Mouse (Mus musculus) testis, adult 2 months (tissue): ENCODE data around the gene Gm20388. TPM values are rescaled to one million over a fixed set of nuclear protein-coding genes. Genes with fewer than 3 reads are reported as not detected.
A peak's percentile ranks its signal among the peaks of the same experiment; 100 is the strongest.

ENCODE experiments used
- H3K27ac ChIP-seq: fragments of 200-500 bp; 2 replicates; pipeline ENCODE4 v1.5.1; 2012; ENCODE audit warnings: low read depth, low read length; ENCODE audit not compliant: control insufficient read depth, insufficient read depth
- H3K27me3 ChIP-seq: fragments of 200-500 bp; 2 replicates; pipeline ENCODE4 v1.6.1; 2012; ENCODE audit warnings: mild to moderate bottlenecking, low read length, moderate library complexity; ENCODE audit not compliant: control insufficient read depth, insufficient read depth
- H3K36me3 ChIP-seq: fragments of 200-500 bp; 2 replicates; pipeline ENCODE4 v1.6.1; 2012; ENCODE audit warnings: mild to moderate bottlenecking, low read length; ENCODE audit not compliant: control insufficient read depth, insufficient read depth
- H3K4me1 ChIP-seq: fragments of 200-500 bp; 2 replicates; pipeline ENCODE4 v1.6.1; 2012; ENCODE audit warnings: low read length; ENCODE audit not compliant: control insufficient read depth, insufficient read depth
- H3K4me3 ChIP-seq: fragments of 200-500 bp; 2 replicates; pipeline ENCODE4 v1.5.1; 2012; ENCODE audit warnings: low read depth, mild to moderate bottlenecking, low read length, moderate library complexity, mixed read lengths; ENCODE audit not compliant: control insufficient read depth
- CTCF ChIP-seq: fragments of 200-500 bp; IDR thresholded peaks from 2 replicates; pipeline ENCODE4 v1.5.1; 2012; ENCODE audit warnings: low read depth, mild to moderate bottlenecking, inconsistent platforms, low read length, moderate library complexity; ENCODE audit not compliant: control insufficient read depth, insufficient read depth, insufficient replicate concordance
- POLR2A ChIP-seq: fragments of 200-500 bp; IDR thresholded peaks from 2 replicates; pipeline ENCODE4 v1.6.1; 2012; ENCODE audit warnings: low read depth, mild to moderate bottlenecking, inconsistent platforms, low read length, moderate library complexity; ENCODE audit not compliant: control insufficient read depth
- polyA plus RNA-seq: library from polyadenylated mRNA; depleted of rRNA; stranded (reverse); fragments of >200 nt; gene quantifications from 2 replicates; pipeline ENCODE4 v1.2.3, GENCODE M21; 2012

Gene Gm20388
- polyA plus RNA-seq, 1 experiment = 5.6 TPM

- TF ChIP-seq CTCF (peak; percentile 27; the same call in 1 of the 2 replicates), POLR2A (peak; percentile 83)
- H3K27ac ChIP-seq = peak within 1 kb of the TSS; percentile 85
- no peaks in the 10 kb centered on the region for H3K27me3 ChIP-seq
- H3K4me1 ChIP-seq = peaks cover 8% of the 10 kb centered on the region
- peak within 1 kb of the TSS; percentile 87 for H3K4me3 ChIP-seq
- H3K36me3 ChIP-seq = no peaks in the 10 kb centered on the region
Observed at GRCm38 (mm10) chr8:123373403-123374238, 3463.0 kb downstream of the Gm20388 start, which contains the start of gene Tcf25. Tcf25 (plus strand) TSS chr8:123373753.

GRCm38 (mm10) chr8:123374239-123374578 is 3463.6 kb downstream of the Gm20388 start:
- peak overlapping the region; percentile 87 for H3K4me3 ChIP-seq
- no peaks in the 10 kb centered on the region for H3K27me3 ChIP-seq
- peak overlapping the region; percentile 37; the same call in 1 of the 2 replicates for H3K27ac ChIP-seq
- H3K36me3 ChIP-seq = no peaks in the 10 kb centered on the region
- H3K4me1 ChIP-seq = peaks cover 8% of the 10 kb centered on the region
- peak; percentile 69; the same call in 1 of the 2 replicates for TF ChIP-seq POLR2A
- no peak for TF ChIP-seq CTCF

DNA sequence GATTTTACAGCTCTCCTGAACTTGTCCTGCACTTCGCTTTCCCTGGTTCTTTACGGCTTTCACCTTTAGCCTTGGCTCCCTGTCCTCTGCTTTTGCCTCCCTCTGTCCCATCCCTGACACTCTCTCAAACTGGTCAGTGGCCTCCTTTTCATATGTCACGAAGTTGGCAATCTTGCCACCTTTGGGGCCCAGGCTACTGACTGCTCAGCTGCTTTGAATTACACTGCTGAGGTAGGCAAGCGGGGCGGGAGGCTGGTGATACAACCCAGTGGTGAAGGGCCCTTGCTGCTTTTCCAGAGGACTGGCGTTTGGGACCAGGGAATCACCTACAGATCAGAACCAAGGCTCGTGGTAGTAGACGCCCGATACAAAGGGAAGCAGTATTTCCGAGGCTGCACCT is 3465.1 kb downstream of the Gm20388 start:
- Histone ChIP-seq H3K4me1 (peaks cover 8% of the 10 kb centered on the region), H3K27me3 (no peaks in the 10 kb centered on the region), H3K36me3 (no peaks in the 10 kb centered on the region), H3K4me3 (no peak overlapping the region), H3K27ac (no peak overlapping the region)
- TF ChIP-seq CTCF (no peak), POLR2A (no peak)

- peaks cover 8% of the 10 kb centered on the region for H3K4me1 ChIP-seq
- no peaks in the 10 kb centered on the region for H3K27me3 ChIP-seq
- TF ChIP-seq CTCF (no peak), POLR2A (no peak)
- H3K36me3 ChIP-seq = no peaks in the 10 kb centered on the region
- H3K27ac ChIP-seq = no peak overlapping the region
- H3K4me3 ChIP-seq = no peak overlapping the region
Observed at GRCm38 (mm10) chr8:123376106-123376505, 3465.5 kb downstream of the Gm20388 start.

- TF ChIP-seq POLR2A = no peak
- no peak for TF ChIP-seq CTCF
- no peaks in the 10 kb centered on the region for H3K4me1 ChIP-seq
- no peaks in the 10 kb centered on the region for H3K36me3 ChIP-seq
- H3K27me3 ChIP-seq = no peaks in the 10 kb centered on the region
- no peak overlapping the region for H3K27ac ChIP-seq
- H3K4me3 ChIP-seq = no peak overlapping the region
Observed at GRCm38 (mm10) chr8:123381711-123382110, 3471.1 kb downstream of the Gm20388 start.

- Histone ChIP-seq H3K27me3 (no peaks in the 10 kb centered on the region), H3K4me1 (no peaks in the 10 kb centered on the region), H3K36me3 (no peaks in the 10 kb centered on the region), H3K4me3 (no peak overlapping the region), H3K27ac (no peak overlapping the region)
- TF ChIP-seq POLR2A (no peak), CTCF (no peak)
Observed at GRCm38 (mm10) chr8:123382516-123382915, 3471.9 kb downstream of the Gm20388 start.

GRCm38 (mm10) chr8:123384883-123385540 is 3474.4 kb downstream of the Gm20388 start:
- Histone ChIP-seq H3K4me3 (no peak overlapping the region), H3K36me3 (no peaks in the 10 kb centered on the region), H3K27me3 (no peaks in the 10 kb centered on the region), H3K27ac (no peak overlapping the region), H3K4me1 (no peaks in the 10 kb centered on the region)
- TF ChIP-seq POLR2A (no peak), CTCF (peak; percentile 40; the same call in 1 of the 2 replicates)
